Mouse (Mus musculus) G1E (cell line): ENCODE results near the gene Pilrb2.

Experiments
- CTCF ChIP-seq: IDR thresholded peaks from 2 replicates; pipeline ENCODE4 v1.5.1; 2012; ENCODE audit warnings: low read depth, low read length, inconsistent platforms, mixed read lengths
- POLR2AphosphoS5 ChIP-seq: IDR thresholded peaks from 2 replicates; pipeline ENCODE4 v1.6.1; 2012; ENCODE audit warnings: low read depth, low read length, inconsistent platforms; ENCODE audit not compliant: insufficient replicate concordance

DNA sequence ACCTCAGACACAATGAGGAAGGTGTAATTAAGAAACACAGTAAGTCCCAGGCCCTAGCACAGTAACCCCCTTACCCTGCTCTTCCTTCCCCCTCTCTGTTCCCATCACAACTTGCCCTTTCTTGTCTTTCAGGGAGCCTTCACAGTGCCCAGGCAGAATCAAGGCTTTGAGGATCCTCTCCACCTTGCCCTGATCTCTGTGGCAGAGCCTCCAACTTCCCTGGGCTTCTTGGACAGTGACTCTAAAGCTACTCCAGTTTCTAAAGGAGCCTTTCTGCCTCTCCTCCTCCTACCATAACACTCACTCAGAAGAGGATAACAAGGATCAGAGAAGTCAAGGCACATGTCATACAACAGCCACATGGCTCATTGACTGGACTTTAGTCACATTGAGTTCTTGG, 35.0 kb downstream of the Pilrb2 start:
- TF ChIP-seq CTCF = no peak
- no peak for TF ChIP-seq POLR2AphosphoS5
